Mouse (Mus musculus): ENCODE measurements around the gene Rnf220. TPM values are rescaled to one million over a fixed set of nuclear protein-coding genes. Genes with fewer than 3 reads are reported as not detected.

Gene Rnf220
- total and polyA plus RNA-seq, 2 experiments from 2014 or later, result 122 to 192 TPM

DNA sequence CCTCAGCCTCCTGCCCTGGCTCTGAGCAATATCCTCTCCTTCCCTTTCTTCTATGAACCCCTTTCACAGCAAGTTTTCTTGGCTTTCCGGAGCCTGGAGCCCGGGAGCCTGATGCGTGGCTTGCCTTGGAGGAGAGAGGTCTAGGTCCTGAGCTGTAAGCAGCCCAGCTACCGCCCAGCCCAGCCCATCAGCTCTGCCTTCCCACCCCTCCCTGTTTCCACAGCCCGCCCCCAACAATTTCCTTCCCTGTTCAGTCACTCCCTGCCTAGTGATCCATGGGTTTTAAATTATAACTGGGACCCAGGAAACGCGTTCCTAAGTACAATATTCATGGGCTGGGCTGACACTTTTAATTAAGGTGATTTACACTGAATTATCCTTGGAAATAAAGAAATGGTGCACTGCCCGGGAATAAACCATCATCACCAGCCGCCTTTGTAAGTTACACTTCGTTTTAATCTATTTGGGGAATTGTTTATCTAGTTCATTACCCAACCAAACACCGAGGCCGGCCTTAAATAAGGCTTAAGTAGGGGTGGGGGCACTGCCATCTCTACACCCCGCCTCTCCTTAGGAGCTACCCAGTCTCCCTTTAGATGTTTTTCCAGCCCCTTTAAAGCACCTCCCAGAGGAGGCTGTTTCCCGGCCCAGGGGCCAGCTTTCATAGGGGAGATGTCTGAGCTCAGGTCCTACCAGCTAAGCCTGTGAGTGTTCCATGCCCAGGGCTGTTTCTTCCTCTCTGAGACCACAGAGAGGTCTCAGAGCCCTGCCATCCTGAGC, 194.6 kb downstream of the Rnf220 start:
- TF ChIP-seq CTCF (IDR thresholded peaks at IDR 0.05), result no peak
- Histone ChIP-seq H3K36me3 (ENCODE audit: insufficient read depth, low read length) (no peaks in the 10 kb centered on the region), H3K4me2 (ENCODE audit: low read depth, low read length, poor library complexity, severe bottlenecking) (no peak overlapping the region), H3K9ac (replicated peaks; ENCODE audit: low read length, poor library complexity, severe bottlenecking) (no peak overlapping the region), H3K4me1 (ENCODE audit: insufficient read depth, low read length) (no peaks in the 10 kb centered on the region; the same call in 1 of the 2 replicates), H3K4me3 (ENCODE audit: low read depth, low read length) (no peak overlapping the region), H3K27me3 (ENCODE audit: insufficient read depth, low read length) (peaks cover 43% of the 10 kb centered on the region), H3K27ac (ENCODE audit: low read depth, low read length) (no peak overlapping the region), H3K9me3 (ENCODE audit: low read length) (no peaks in the 10 kb centered on the region)
- DNase-seq (ENCODE audit: low spot score) (no peak), ATAC-seq (ENCODE audit: low FRiP score) (no peak)
- 46% methylated on average over 14 of the region's 14 CpGs for WGBS

DNA sequence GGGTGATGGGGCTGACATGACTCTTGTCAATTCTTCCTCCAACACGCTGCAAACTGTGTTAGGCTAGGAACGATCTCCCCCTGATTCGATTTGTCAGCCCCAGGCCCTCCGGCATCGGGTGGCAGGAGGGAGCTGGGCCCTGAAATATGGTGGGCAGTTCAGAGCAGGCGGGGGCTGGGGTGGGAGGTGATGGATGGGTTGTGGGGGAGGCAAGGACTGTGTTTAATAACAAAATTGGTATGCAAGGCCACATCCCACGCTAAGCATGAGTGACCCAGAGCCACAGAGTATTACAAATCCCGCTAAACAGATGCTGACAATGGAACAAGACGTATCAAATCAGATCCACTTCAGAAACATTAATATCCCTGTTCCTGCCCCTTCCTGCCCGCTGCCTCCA, 196.9 kb downstream of the Rnf220 start:
- Histone ChIP-seq H3K4me2 (ENCODE audit: low read depth, low read length, poor library complexity, severe bottlenecking) (no peak overlapping the region), H3K4me1 (ENCODE audit: insufficient read depth, low read length) (no peaks in the 10 kb centered on the region; the same call in 1 of the 2 replicates), H3K36me3 (ENCODE audit: insufficient read depth, low read length) (no peaks in the 10 kb centered on the region), H3K27ac (ENCODE audit: low read depth, low read length) (no peak overlapping the region), H3K4me3 (ENCODE audit: low read depth, low read length) (no peak overlapping the region), H3K27me3 (ENCODE audit: insufficient read depth, low read length) (peaks cover 25% of the 10 kb centered on the region), H3K9ac (replicated peaks; ENCODE audit: low read length, poor library complexity, severe bottlenecking) (no peak overlapping the region), H3K9me3 (ENCODE audit: low read length) (no peaks in the 10 kb centered on the region)
- 68% methylated on average over 10 of the region's 10 CpGs for WGBS
- ATAC-seq (ENCODE audit: low FRiP score), result no peak
- DNase-seq (ENCODE audit: low spot score), result no peak
- no peak for TF ChIP-seq CTCF (IDR thresholded peaks at IDR 0.05)

DNA sequence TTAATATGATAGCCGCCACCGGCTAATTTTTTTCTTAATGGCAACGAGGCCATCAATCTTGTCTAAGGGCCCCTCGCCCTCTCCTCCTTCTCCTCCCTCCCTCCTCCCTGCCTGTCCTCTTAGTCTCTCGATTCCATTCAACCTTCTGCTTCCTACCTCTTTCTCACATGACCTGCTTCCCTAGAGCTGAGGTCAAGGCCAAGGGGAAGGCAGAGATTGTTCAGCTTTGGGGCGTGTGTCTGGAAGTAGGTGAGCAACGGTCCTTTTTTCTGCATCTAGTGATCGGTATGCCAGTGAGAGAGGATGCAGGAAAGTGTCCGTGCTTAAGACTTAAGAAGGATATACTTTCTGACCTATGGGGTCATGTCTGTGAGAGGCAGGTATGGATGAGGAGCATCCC, 199.0 kb downstream of the Rnf220 start:
- Histone ChIP-seq H3K9ac (replicated peaks; ENCODE audit: low read length, poor library complexity, severe bottlenecking) (no peak overlapping the region), H3K27me3 (ENCODE audit: insufficient read depth, low read length) (peaks cover 13% of the 10 kb centered on the region), H3K36me3 (ENCODE audit: insufficient read depth, low read length) (no peaks in the 10 kb centered on the region), H3K9me3 (ENCODE audit: low read length) (no peaks in the 10 kb centered on the region), H3K27ac (ENCODE audit: low read depth, low read length) (no peak overlapping the region), H3K4me1 (ENCODE audit: insufficient read depth, low read length) (no peaks in the 10 kb centered on the region), H3K4me3 (ENCODE audit: low read depth, low read length) (no peak overlapping the region), H3K4me2 (ENCODE audit: low read depth, low read length, poor library complexity, severe bottlenecking) (no peak overlapping the region)
- ATAC-seq (ENCODE audit: low FRiP score), result no peak
- TF ChIP-seq CTCF (IDR thresholded peaks at IDR 0.05), result no peak
- WGBS, result 81% methylated on average over 9 of the region's 9 CpGs
- no peak for DNase-seq (ENCODE audit: low spot score)

DNA sequence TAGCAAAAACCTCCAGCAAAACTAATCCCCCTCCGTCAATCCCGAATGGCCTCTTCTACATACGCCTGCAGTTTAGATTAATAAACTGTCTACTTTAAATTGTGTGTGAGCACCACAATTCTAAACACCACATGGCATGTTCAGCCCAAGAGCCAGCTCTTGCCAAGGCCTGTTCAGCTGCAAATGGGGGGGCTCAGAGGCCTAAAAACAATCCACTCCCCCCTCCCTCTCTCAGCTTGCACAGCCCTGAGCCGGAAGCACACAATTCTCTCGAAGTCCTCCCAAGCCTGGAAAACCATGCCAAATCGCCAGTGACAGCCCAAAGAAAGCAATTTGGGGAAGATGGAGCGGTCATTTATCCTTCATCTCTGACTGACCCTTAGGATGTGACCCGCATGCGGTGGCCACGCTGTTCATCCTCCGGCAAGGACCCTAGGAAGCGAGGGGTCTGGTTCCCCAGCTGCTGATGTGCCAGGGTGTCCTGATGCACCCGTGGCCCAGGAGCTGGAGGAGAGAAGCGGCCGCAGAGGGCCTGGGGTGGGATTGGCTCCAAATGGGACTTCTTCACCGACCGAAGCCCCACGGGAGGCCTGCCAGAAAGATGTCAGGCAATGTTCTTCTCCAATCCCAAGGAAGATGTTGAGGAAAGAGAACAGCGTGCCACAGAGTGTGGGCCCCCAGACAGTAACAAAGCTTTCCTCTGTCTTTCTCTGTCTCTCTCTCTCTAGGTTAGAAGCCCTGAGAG, 199.8 kb downstream of the Rnf220 start:
- H3K9me3 ChIP-seq (ENCODE audit: low read length), result no peaks in the 10 kb centered on the region
- TF ChIP-seq CTCF (IDR thresholded peaks at IDR 0.05), result no peak
- H3K9ac ChIP-seq (replicated peaks; ENCODE audit: low read length, poor library complexity, severe bottlenecking), result no peak overlapping the region; the same call in 1 of the 2 replicates
- peaks cover 5% of the 10 kb centered on the region; the same call in 1 of the 2 replicates for H3K27me3 ChIP-seq (ENCODE audit: insufficient read depth, low read length)
- no peak overlapping the region for H3K27ac ChIP-seq (ENCODE audit: low read depth, low read length)
- no peak for ATAC-seq (ENCODE audit: low FRiP score)
- H3K4me1 ChIP-seq (ENCODE audit: insufficient read depth, low read length), result no peaks in the 10 kb centered on the region
- no peak overlapping the region for H3K4me2 ChIP-seq (ENCODE audit: low read depth, low read length, poor library complexity, severe bottlenecking)
- DNase-seq (ENCODE audit: low spot score), result no peak
- WGBS, result 55% methylated on average over 19 of the region's 19 CpGs
- no peak overlapping the region for H3K4me3 ChIP-seq (ENCODE audit: low read depth, low read length)
- H3K36me3 ChIP-seq (ENCODE audit: insufficient read depth, low read length), result no peaks in the 10 kb centered on the region

DNA sequence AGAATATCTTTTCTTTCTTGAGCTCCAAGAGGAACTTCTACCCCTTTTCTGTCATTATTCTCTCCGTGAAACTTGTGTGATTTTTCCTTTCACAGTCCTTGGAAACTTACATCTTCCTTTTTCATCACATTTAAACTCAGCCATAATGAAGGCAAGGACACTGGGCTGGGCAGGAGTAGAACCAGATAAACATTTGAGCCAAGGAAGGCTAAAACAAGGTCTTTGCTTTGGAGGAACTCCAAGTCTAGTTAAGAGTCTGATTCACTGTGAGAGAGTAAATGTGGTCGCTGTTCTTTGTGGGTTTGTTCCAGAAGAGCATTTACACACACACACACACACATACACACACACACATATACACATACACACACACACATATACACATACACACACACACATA, 205.2 kb downstream of the Rnf220 start:
- no peak overlapping the region for H3K4me3 ChIP-seq (ENCODE audit: low read depth, low read length)
- no peaks in the 10 kb centered on the region for H3K4me1 ChIP-seq (ENCODE audit: insufficient read depth, low read length)
- no peak overlapping the region for H3K9ac ChIP-seq (replicated peaks; ENCODE audit: low read length, poor library complexity, severe bottlenecking)
- H3K27me3 ChIP-seq (ENCODE audit: insufficient read depth, low read length), result no peaks in the 10 kb centered on the region; the same call in 1 of the 2 replicates
- DNase-seq (ENCODE audit: low spot score), result no peak
- H3K27ac ChIP-seq (ENCODE audit: low read depth, low read length), result no peak overlapping the region
- no peak for TF ChIP-seq CTCF (IDR thresholded peaks at IDR 0.05)
- H3K9me3 ChIP-seq (ENCODE audit: low read length), result no peaks in the 10 kb centered on the region
- H3K36me3 ChIP-seq (ENCODE audit: insufficient read depth, low read length), result peaks cover 1% of the 10 kb centered on the region; the same call in 1 of the 2 replicates
- 88% methylated on average over 2 of the region's 2 CpGs for WGBS
- no peak for ATAC-seq (ENCODE audit: low FRiP score)
- no peak overlapping the region for H3K4me2 ChIP-seq (ENCODE audit: low read depth, low read length, poor library complexity, severe bottlenecking)

Measured in midbrain, postnatal 0 days (tissue).